Mouse (Mus musculus) activated CD4-positive, CD25-positive, alpha-beta regulatory T cell, adult 4 months (primary cell): ENCODE measurements around the gene Arhgef25. TPM values are rescaled to one million over a fixed set of nuclear protein-coding genes. Genes with fewer than 3 reads are reported as not detected.

Experiments
- ATAC-seq: one replicate; pipeline ENCODE4 v1.8.0; 2017
- polyA plus RNA-seq, 2 experiments: library from polyadenylated mRNA; unstranded; fragments of 100-300 nt; shearing (Covaris generic); gene quantifications; one replicate each; pipeline ENCODE4 v1.2.1; 2017

The Arhgef25 gene
- polyA plus RNA-seq = not detected

- no peak for ATAC-seq
Measured at GRCm38 (mm10) chr10:127189651-127190381, at the start of gene Arhgef25. Gene Arhgef25, minus strand, starts transcription at chr10:127190083.

- ATAC-seq = no peak
Measured at GRCm38 (mm10) chr10:127238241-127238824, 48.5 kb upstream of the Arhgef25 start.

GRCm38 (mm10) chr10:127236541-127236940, 46.7 kb upstream of the Arhgef25 start:
- no peak for ATAC-seq

DNA sequence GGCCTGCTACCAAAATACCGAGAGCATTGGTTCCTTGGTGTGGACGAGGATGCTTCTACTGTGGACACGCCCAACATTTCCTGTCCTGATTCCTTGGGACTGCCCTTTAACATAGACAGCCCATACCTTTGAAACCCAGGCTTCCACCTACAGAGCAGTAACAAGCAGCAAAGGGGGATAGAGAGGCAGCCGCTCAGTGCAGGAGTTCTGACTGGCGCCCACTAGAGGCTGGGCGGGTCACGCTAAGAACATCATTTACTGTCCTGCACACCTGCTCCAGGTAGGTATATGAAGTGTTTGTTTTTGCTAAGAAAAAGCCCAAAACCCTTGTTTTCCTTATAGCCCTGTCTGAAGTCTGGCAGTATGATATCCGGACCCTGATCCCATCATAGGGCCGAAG, 43.3 kb upstream of the Arhgef25 start:
- ATAC-seq = no peak

DNA sequence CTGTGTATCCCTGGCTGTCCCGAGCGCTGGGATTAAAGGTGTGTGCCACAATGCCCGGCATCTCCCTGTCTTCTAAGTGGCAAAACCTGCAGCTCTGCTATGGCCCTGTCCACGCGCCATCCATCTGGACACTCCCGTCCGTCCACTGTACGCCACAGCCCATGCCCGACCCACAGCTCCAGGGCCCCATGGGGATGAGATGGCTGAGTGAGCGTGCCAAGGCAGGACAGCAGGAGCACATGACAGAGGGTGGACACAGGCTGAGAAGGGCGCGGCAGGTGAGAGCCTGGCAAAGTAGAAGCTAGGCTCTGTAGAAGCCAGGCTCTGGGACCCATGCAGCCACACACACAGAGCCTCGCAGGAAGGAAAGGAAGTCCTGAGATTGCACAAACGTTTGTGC, 41.9 kb upstream of the Arhgef25 start:
- no peak for ATAC-seq

GRCm38 (mm10) chr10:127230693-127231092, 40.8 kb upstream of the Arhgef25 start:
- no peak for ATAC-seq

- peak; percentile 32 for ATAC-seq
Measured at GRCm38 (mm10) chr10:127228897-127229296, 39.0 kb upstream of the Arhgef25 start.

GRCm38 (mm10) chr10:127227163-127227562, 37.3 kb upstream of the Arhgef25 start:
- ATAC-seq = no peak

GRCm38 (mm10) chr10:127226318-127226895, 36.5 kb upstream of the Arhgef25 start:
- ATAC-seq = no peak

DNA sequence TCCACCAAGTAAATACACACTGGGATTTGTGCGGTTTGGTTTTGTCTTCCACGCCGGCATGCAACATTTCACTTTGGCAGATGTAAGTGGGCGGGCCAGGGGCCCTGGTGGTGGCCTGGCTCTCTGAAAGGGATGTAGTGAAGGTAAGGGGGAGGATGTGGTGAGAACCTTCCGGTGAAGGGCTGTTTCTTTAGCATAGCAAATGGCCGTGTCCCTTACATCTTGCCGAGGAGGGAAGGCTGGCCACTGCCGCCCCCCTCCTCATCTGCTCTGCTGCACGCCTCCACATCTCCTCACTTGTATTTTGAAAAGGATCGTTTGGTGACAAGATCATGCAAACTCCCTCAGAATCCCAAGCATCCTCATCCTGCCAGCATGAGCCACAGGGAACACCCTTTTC, 35.8 kb upstream of the Arhgef25 start:
- peak; percentile 96 for ATAC-seq

DNA sequence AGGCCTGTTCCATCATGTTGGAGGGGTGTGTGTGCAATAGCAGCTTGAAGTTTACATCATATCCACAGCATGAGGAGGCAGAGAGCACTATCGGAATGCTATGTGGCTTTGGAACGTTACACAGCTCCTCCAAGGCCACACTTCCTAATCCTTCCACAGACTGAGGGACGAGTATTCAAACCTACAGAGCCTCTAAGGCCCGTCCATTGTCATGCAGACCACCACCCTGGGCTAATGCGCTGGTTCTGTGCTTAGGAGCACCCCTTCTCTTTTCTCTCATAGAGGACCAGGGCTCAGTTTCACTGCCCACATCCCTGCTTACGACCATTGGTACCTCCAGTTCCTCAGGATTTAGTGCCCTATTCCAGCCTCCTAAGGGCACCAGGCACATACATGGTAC, 35.3 kb upstream of the Arhgef25 start:
- no peak for ATAC-seq

DNA sequence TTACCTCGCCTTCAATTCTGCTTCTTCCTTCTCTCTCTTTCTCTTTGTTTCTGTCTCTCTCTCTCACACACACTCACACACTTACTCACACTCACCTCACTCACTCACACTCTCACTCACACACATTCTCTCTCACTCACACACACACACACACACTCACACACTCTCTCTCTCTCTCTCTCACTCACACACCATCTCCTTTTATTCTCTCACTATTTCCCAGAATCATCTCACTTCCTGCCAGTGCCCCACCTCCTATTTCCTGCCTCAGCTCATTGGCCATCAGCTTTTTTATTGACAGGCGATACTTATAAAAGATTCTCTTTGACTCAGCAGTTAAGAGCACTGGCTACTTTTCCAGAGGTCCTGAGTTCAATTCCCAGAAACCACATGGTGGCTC, 28.5 kb upstream of the Arhgef25 start:
- peak; percentile 49 for ATAC-seq

GRCm38 (mm10) chr10:127217177-127217576, 27.3 kb upstream of the Arhgef25 start:
- ATAC-seq = no peak

GRCm38 (mm10) chr10:127216456-127216855, 26.6 kb upstream of the Arhgef25 start:
- ATAC-seq = no peak

- ATAC-seq = no peak
Measured at GRCm38 (mm10) chr10:127214422-127214803, 24.5 kb upstream of the Arhgef25 start.

GRCm38 (mm10) chr10:127213704-127214421, 24.0 kb upstream of the Arhgef25 start:
- no peak for ATAC-seq

GRCm38 (mm10) chr10:127213272-127213671, 23.4 kb upstream of the Arhgef25 start:
- no peak for ATAC-seq

GRCm38 (mm10) chr10:127211414-127211854, 21.6 kb upstream of the Arhgef25 start, which contains the start of gene Pip4k2c:
Gene Pip4k2c, minus strand, starts transcription at chr10:127211585.
- ATAC-seq = peak; percentile 94

DNA sequence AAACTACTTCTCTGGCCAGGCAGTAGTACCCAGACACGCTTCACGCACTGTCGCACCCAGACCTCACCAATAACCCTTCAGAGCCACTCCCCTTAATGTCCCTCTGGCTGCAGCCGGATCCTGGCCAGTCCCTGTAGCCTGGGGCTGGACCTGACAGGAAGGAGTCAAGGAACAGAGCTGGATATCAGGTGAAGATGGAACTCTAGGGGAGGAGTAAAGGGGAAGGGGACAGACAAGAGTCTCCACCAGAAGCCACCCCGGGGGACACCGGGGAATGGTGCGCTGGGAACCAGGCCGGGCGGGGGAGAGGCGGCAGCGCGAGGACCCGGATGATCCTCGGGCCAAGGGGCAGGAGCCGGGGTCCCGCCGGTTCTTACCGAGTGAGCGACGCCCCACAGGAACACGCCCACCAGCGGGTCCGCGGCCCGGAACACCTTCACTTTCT, 21.1 kb upstream of the Arhgef25 start:
- ATAC-seq = peak; percentile 20

DNA sequence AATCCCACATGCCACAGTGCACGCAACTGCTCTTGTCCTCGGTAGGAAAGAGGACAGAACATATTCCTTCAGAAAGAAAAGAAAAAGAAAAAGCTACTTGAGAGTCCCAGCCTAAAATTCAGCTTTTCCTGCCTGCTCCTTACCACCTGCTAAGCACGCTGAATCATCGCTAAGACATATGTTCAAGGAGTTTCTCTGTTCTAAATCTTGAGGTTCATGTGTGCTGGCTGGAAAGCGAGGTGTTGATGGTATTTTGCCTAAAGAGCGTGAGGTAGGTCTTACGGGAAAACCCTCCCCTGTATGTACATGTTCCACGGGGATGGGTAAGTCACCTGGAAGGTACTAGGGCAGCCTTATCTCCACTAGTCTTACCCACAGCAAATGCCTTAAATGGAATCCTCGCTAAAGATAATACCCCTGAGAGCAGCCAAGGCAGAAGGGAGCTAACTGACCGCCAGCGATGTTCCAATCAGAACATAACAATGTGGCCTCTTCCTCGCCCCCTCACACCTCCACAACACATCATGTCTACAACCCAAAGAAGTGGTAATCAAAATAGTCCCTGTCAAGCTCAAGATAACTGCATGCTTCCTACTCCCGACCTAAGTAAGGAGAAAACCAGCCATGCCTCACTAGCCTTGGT, 20.2 kb upstream of the Arhgef25 start:
- ATAC-seq = no peak

DNA sequence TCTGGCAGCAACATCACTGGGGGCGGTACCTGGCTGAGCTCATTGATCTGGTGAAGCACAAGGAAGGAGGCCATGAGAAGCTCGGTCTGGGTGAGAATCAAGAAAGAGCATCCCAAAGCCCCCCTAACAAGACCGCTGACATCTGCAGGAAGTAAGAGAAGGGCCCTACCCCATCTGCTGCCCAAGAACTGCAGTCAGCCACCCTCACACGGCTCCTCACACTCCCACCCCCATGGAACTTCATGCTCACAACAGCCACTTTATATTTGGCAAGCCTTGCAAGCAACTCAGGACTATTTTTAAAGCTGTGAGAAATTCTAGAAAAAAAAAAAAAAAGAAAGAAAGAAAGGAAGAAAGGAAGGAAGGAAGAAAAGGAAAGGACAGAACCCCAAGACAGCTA, 19.0 kb upstream of the Arhgef25 start:
- ATAC-seq = no peak

DNA sequence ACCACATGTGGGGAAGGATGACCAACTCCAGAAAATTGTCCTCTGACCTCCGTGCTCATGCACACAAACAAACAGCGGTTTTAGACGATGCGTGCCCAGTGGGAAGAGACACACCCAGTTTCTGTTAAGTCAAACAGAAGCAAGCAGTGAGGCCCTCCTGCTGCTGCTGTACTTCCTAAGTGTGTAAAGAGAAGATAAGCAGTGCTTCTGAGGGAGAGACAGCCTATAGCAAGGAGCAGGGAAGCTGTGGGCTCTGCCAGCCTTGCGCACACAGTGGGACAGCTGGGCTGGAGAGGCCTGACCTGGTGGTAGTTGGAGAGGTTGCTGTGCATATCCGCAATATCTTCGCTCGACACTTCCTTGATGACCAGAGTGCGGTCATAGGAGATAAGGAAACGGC, 15.5 kb upstream of the Arhgef25 start:
- ATAC-seq = no peak

DNA sequence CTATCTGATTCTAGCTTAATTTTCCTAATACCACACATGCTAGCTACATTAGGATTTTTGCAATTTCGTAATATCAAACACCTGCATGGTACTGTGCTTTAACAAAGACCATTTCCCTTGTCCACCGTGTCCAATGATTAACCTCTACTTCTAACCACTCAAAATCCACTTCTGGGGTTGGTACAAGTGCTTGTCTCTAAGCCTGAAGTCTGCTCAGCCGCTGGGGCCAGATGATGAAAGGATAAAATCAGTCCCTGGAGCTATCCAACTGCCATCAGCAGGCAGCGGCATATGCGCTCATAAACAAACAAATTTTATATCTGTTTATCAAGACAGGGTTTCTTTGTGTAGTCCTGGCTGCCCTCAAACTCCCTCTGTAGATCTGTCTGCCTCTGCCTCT, 14.7 kb upstream of the Arhgef25 start:
- ATAC-seq = no peak
